Mouse (Mus musculus) left cerebral cortex, adult 18-20 months (tissue): ENCODE measurements around the gene Fn1. TPM values are rescaled to one million over a fixed set of nuclear protein-coding genes. Genes with fewer than 3 reads are reported as not detected.

Source experiments
- total RNA-seq, 2 experiments: library from RNA; stranded (reverse); gene quantifications; 2 replicates each; pipeline ENCODE4 v1.2.3; 2021

The Fn1 gene
- total RNA-seq, 2 experiments from 2014 or later: 42.0 to 45.8 TPM

Other genes with a start within 250 kb of the Fn1 start
- gene Abca12, start 238.3 kb downstream of the Fn1 start, total RNA-seq: under 1 TPM; 0.16 to 0.19 TPM
- 10 to 100 TPM; 35.3 to 36.5 TPM for gene Atic, start 96.0 kb downstream of the Fn1 start, total RNA-seq